Mouse (Mus musculus) kidney, postnatal 4 days (tissue): ENCODE measurements at regions not wholly inside any gene's neighbourhood (a gene's known extent, or its start where the extent isn't known, plus 50 kb on each side); places are given as distances from the start of the nearest gene placed in this dataset.

Experiments
- DNase-seq, 2 experiments: peaks; one replicate each; pipeline ENCODE4 v3.0.0; 2021; ENCODE audit warnings: mixed read lengths in 2 of 2

DNA sequence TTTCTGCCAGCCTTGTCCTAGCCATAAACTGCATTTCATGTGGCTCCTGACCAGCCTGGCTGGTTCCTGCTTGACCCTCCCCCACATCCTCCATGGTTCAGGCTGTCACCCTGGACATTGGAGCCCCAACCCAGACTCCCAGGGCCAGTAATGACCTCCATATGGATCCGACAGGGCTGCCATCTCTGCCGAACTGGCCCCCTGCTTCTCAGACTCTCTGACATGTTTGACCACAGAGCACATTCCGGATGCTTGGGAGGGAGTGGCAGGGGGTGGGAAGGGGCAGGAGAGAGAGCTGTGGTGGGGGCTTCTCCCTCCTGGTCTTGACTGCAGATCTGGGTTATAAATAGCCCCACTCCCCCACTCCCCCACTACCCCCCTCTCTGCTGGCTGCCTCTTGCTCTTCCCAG, 59.0 kb upstream of the Actrt2 start:
- DNase-seq, result no peak

DNA sequence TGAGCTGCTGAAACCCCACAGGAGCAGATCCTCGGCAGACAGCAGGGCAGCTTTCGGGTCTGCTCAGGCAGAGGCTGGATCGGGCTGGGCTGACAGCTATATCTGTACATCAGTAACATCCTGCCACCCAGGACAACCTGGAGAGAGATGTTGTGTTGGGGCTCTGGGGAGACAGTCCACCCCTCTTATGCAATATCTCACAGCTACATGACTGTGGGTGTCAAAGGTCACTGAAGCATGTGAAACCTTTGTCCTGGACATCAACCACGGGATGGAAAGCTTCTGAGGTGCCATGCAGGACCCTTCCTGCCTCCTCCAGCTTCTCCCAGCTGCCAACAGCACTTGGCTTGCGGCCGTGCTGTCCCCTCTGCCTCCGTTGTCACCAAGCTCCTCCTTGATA, 60.3 kb upstream of the Actrt2 start:
- DNase-seq, result no peak

DNA sequence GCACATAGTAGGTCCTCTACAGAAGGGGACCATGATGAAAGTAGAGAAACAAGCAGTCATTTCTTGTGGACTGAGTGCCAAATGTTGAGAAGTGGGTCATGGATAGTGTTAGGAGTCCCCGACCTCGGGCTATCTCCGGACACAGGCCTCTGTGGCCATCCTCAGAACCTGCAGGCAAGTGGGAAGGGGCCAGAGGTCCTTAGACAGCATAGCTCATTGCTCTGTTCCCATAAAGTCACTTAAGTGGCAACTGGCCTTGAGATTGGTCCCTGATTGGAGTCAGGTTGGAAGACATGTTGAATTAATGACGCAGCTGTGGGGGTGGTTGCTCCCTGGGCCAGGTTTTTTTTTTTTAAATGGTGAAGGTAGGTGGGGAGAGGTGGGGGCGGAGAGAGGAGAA, 63.0 kb upstream of the Actrt2 start:
- no peak for DNase-seq

DNA sequence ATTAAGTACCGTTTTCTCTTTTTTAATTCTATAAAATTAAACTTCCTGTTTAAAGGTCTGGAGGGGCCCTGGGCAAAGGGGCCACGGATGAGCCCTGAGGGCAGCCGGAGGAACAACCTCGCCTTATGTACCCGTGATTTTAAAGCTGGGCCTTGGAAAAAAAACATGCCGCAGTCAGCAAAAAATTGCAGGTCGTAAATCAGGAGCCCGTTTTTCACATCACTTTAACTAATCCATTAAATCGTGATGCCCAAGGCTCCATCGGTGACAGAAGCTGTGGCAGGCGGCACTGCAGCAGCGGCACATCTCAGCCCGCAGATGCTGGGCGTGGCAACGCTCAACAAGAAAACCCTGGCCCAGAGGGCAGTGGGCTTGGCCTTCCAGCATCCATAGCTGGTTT, 63.7 kb upstream of the Actrt2 start:
- no peak for DNase-seq

DNA sequence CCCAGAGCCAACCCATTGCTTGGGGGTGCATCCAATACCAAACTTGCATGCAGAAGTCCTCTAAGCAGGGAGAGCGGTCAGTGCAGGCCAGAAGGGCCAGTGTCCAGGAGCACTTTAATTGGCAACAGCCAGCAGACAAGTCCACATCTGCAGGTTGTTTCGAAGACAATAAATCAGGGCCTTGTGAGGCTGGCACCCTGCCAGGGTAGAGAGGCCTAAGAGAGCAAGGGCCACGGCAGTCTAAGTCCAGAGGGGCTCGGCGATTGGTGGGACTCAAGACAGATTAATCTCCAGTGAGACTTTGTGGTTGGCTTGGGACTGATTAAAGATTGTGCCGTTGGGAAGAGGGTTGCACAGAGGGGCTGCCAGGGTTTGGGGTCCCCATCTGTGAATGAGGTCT, 68.4 kb upstream of the Actrt2 start:
- DNase-seq, result peak in 1 of 2 experiments; percentile 48

DNA sequence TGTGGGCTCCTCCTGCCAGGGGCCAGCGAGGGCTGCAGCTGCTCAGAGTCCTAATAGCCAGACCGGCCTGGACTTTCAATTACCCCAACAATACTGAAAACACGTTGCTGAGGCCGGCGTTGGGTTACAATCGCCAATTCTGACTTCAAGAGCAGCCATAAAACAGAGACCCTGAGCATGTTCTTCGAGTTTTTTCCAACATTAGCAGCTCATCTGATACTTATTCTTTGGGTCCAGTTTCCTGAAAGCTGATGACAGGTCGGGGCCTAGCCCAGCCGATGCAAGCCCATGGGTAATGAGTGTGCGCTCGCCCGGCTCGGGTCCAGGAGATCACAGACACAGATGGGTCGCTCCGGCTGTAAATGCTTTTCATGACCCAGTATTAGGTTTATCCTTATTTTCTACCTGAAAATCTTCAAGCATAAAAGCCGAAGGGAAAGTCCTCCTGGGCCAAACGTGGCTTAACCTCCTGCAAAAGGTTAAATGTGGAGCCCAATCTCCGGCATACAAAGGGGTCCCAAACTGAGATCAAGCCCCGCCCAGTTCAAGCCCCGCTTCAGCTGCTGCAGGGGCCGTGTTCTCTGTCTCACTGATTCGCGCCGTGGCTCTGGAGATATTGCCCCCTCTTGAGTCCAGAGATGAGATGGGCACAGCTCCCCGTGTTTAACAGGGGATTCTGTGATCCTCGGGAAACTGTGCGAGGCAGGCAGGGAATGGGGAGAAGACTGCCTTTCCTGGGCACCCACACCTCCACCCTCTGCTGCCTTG, 73.6 kb upstream of the Actrt2 start:
- no peak for DNase-seq

DNA sequence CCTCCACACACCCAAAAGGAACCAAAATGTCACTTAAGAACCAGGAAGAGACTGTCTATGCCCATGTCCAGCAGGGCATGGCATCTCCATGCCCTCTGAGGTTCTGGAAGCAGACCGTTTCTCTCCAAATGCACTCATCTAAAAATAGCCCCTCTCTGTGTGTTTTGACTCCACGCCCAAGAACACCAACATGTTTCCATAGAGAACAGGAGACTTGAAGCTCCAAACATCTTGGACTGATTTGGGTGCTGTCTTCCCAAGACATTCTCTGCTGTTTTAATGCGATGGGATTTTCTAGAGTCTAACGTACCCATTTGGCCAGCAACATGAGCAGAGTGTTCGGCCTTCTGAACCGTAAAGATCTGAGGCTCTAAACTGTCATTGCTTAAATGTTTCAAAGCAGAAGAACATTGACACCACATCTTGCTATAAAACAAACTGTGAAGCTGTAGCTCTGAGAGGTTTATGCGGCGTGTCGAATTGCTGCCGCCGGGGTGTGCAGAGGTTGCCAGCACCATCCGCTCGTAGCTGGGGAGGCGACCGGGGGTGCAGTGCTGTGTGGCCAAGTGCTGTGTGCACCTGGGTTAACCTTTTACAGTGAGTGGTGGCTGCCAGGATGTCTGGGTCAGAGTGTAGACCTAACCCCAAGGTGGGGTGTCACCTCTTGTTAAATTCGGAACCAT, 78.8 kb upstream of the Actrt2 start:
- peak; percentile 47 to 65 for DNase-seq

DNA sequence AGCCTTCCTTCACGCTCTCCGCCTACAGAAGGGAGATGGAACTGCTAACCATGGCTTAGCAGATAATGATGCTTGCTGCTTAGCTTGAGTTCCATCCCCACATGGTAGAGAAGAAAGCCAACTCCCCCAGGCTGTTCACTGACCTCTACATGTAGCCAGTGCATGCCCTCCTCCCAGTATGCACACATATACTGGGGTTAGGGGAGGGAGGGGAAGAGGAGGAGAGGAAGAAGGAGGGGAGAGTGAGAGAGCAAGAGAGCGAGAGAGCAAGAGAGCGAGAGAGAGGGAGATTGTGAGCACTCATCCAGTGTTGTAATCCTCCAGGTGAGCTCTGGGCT, 79.3 kb upstream of the Actrt2 start:
- DNase-seq, result no peak

DNA sequence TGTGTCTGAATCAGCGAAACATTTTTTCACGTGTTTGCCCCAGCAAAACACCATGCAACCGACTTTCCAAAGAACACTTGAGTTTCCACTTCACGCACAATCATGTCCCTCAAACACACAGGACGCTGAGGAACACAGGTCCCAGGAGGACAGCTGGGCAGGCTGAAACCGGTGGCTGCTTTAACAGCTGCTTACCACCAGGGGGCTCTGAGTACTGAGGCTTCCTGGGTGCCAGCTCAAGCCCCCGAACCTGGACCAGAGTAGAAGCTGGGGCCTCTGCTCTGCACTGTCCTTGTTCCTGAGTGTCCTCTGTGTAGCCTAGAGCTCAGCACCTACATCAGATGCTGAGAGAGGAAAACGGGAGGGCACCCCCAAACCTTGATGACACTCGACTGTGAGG, 81.5 kb upstream of the Actrt2 start:
- peak; percentile 68 to 72 for DNase-seq

DNA sequence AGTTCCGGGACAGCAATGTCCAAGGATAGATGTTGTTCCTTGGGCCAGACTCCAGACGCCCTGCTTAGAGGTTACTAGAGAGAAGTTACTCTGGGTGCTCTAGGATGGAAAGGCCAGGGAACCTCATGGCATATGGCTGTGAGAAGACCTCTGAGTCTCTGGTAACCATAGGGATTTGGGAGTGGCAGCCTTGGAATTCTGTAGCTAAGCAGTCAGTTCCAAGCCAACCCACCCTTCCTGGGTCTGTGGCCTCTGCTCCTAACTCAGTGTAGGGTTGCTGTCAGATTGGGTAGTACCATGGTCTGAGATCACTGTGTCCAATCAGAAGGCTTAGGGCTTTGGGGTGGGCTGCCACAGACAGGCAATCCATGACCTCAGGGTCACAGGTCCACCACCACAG, 82.3 kb upstream of the Actrt2 start:
- DNase-seq, result no peak

DNA sequence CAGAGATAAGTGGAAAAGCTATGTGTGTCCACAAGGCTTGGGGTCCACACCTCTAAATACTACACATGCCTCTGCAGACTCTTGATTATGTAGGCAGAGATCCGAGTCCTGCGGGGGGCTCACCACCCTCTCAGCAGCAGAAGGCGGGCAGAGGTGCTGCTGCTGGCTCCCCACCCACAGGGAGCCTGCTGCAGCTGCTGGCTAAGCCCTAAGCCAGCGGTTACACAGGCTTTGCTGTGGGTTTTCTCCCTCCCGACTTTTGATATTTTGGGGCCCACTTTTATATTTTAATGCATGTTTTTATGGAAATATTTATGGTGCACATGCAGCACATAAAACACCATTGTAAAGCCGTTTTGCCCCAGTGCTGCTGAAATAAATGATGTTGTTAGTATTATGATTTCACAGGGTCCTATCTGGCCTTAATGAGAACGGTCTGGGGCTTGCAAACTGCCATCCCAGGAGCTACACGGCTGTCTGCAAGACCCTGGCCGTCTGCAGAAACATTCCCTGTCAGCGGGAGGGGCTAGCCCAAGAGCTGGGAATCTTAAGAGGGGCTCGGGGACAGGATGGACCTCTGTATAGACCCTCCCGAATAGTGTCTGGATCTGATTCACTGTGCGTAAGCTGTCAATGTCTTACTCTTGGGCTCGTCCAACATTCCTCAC, 82.9 kb upstream of the Actrt2 start:
- no peak for DNase-seq

DNA sequence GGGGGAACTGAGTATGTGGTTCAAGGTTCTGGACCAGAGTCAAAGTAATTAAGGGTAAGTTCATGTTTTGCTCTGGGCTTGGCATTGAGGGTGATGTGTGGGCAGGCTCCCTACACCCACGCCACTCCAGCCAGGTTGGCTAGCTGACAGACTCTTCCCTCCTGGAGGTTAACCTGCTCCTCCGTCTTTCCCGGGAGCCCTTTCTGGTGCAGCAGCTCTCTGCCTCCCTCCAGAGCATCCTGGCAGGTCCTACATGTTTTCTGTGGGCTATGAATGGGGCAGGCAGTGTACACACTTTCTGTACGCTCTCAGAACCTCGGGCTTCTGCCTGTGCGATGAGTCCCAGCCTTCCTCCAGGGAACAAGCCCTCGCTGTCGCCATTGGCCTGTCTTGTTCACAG, 82.8 kb upstream of the Ttc34 start:
- peak; percentile 36 to 41 for DNase-seq

DNA sequence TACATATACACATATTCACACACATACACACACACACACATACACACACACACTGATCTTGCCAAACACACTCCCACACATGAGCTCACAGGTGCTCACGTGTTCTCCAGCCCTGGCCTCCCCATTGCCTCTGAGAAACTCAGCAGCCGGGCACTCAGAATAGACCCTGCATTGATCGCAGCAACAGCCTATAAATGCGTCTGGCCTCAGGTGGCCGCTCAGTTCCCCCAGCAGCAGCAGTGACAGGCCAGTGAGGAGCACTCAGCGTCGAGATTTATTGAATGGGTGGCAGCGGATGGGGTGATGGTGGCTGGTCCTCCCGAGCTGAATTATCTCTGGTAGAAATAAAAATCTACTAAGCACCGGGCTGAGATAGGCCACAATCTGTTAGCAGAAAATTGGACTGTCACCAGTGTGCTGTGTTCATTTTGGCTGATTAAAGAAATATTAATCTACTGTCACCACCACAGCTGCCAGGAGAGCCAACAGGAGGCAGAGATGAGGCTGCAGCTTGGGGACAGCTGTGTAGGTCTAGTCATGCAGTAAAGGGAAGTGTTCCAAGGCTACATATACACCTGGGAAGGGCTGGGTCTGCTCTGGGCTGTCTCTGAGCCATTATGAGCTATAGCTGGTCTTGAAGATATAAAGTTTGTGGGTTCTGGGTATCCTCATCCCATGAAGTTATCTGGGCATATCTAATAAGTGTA, 80.4 kb upstream of the Ttc34 start:
- no peak for DNase-seq

DNA sequence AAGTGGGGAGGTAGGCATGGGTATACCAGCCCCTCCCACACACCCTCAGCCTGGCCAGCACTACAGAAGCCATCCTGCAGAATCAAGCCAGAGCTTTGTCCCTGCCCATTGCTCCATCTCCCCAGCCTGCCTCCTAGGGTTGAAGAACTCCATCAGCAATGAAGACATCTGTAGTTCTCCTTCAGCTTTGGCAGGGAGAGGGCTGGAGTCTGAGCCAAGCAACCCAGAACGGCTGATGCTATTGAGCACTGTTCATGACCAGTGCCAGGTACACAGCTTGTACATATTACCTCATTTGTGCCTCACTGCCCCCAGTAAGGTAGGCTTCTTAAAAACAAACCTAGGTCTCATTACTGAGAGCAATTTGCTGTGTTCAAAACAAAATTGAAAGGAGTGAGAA, 77.4 kb upstream of the Ttc34 start:
- DNase-seq, result no peak

DNA sequence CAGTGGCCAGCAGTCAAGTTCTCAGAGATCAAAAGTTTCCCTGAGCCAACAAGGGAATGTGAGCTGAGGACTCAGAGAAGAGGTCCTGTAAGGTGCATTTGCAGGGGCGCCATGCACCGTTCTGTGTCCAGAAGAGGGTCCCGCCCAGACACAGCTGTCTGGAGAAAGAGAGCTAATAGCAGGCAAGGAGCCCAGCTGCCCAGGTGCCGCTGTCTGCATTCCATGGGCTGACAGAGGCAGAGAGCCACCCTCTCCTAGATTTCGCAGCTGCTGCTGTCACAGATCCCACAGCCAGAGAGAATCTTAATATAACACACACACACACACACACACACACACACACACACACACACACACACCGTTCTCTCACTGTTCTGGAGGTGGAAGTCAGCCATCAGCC, 73.0 kb upstream of the Ttc34 start:
- no peak for DNase-seq

DNA sequence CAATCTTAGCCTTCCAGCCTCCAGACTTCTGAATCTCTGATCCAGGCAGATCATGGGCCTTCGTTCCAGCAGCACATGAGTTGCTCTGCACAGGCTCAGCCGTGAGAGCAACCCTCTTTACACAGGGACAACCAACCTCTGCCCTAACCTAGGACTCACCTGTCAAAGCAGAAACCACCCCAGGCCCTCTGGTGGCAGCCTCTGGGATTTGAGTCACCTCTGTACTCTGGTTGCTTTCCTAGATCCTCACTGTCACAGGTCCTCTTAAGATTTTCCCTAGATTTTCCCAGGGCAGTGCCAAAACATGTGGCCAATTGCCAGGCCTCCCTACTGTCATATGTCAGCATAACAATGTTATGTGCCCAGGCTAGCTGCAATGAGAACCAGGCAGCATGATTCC, 71.1 kb upstream of the Ttc34 start:
- DNase-seq, result peak; percentile 67 to 74

DNA sequence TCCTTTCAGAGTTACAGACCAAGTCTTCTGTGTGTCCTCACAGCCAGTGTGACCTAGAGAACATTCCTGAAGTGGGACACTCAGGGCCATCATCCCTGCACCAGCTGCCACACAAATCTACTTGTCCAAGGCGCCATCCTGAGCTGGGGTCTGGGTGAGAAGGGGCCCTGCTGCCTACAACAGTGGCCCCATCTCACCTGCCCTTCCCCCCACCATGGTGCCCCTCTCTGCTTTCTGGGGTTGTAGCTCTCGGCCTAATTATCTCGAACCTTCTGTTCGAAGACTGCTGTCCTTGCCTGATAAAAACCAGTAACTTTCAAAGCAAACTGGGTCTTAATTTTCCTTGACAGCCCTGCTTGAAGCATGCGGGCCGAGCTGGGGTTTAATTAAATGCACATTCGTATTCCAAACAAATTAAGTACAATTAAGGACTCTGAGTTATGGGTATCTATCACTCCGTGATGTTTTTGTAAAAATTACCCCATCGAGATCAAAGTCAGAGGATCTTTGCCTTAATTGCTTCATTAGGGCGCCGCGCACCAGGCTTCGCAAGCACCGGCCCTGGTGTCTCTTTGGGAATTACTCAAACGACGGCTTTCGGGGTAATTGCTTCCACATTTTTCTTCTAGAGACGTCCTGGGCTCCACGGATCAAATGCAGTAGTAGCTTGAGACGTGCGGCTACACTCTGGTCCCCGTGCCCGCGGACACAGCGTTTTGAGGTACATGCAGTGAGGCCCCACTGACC, 65.8 kb upstream of the Ttc34 start:
- DNase-seq, result no peak

DNA sequence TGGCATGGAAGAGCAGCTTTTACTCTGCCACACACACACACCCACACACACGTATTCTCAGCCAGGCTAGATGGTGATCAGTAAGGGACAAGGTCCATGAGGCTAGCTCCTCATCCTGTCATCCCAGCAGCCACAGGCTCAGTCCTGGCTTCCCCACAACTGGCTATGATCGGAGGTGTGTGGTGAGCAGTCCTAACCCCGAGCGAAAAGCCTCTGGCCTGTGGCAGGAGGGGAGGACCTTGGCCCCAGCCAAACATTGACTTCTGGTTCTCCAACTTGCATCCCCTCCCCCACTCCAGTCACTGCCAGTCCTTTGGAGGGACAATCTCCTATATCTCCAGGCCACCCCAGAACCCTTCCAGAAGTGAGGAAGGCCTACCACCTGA, 65.2 kb upstream of the Ttc34 start:
- DNase-seq, result peak in 1 of 2 experiments; percentile 24

DNA sequence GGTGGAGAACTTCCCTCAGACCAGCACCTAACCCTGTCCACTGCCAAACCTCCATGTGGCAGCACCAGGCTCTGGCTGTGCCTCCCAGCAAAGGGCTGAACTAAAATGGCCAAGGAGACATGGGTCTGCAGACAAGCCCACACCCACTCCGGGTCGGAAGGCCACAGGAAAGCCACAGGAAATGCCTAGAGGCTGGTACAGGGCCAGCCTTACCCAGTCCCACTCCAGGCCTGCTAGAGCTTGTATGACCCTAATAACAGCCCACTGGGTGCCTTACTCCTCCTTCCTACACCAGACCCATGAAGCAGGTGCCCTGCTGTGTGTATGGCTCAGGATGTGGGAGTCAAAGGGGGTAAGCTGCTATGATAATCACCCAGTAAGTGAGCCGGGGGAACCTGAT, 63.4 kb upstream of the Ttc34 start:
- DNase-seq, result no peak

DNA sequence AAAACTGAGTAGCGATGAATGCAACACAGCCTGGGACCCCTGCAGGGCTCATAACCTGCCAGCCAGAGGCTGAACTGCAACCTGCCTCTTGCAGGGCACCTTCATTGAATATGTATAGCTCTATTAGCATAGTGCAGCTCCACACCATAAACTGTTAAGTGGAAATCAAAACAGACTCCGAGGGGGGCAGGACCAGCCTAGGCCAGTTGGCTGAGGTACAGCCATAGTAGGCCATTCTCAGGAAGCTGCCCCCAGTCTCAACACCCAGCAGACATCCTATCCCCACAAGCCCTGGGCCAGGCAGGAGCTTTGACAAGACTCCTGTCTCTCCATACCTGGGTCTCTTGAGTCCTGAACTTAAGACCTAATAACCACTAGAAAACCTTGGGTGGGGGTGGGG, 62.9 kb upstream of the Ttc34 start:
- DNase-seq, result peak in 1 of 2 experiments; percentile 40

DNA sequence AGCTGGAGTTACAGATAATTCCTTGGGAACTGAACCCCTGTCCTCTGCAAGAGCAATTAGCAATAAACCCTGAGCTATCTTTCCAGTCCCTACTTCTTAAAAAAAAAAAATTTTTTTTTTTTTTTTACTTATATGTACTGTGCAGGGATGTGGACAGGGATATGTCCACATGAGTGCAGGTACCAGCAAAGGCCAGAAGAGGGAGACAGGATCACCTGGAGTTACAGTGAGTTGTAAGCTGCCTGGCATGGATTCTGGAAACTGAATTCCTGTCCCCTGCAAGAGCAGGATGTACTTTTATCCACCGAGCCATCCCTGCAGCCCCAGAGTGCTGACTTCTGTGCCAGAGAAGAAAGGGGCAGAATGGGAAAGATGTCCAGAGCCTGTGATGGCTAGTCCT, 58.4 kb upstream of the Ttc34 start:
- peak in 1 of 2 experiments; percentile 54 for DNase-seq

DNA sequence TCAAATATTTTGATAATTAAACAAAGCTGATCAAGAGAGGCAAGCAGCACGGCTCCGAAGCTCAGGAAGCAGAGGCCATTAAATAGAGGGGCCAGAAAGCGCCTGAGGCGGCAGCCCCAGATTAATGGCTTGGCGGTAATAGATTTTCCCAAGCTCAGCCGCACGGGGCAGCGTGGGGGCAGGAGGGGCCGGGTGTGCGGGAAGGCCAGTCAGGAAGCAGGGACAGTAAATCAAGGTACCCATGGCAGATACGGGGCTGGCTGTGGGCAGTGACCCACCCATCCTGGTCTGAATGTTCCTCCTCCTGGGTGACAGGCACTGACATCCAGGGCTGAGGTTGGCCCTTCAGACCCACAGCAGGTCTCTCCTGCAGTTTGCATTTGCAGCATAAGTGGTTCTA, 55.9 kb upstream of the Ttc34 start:
- DNase-seq, result peak; percentile 77 to 86

DNA sequence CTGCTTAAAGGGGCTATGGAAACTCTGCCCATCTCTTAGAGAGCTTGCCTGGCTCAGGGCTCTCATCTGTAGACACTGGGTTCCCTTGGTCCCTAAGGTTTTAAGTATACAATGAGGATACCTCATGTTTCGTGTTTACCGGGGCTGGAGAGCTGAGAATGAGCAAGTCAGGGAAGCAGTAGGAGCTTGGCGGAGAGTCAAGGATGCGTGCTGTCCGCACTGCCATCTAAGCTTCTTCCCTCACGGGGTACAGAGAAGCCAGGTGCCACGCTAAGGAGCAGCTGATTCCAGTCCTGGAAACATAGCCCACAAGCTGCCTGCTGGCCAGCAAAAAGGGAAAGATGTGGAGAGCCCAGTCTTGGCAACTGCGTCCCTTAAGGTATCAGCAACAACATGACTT, 55.0 kb upstream of the Ttc34 start:
- no peak for DNase-seq
